Comparison of ENCODE assay signal across 8 mouse cellular contexts in the genomic region with DNA sequence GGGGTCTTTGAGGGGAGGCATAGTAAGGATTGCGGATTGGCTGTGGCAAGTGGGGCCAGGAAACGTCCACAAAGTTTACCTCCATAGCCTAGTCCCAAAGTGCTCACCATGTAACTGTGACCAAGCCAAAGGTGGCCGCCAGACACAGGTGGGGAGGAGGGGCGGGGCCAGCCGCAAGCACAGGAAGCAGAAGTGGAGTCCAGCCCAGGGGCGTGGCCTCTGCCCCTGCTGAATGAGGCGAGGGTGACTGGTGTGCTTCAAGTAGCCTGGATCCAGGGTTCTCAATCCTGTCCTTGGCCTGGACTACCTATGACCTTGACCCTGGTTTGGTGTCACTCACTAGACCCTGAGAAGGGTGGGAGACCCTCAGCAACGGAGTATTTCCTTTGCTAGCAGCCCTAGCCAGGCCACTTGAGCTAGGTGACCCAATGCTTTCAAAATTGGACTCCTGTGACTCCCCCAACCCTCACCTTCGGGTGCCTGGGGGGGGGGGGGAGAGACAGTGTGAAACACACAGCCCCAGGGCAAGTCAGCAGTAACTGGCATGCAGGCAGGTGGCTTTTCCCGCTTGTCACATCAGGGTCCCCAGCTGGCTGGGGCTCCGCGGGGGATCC. TPM values are rescaled to one million over a fixed set of nuclear protein-coding genes. Genes with fewer than 3 reads are reported as not detected.
DNase-seq lines count a peak whose midpoint lies in the region; ATAC-seq lines count a peak whose summit lies in the region.

No protein-coding gene starts in this region.

- no peak overlapping the region for H3K4me3 ChIP-seq in midbrain, embryonic 13.5 days (replicated peaks)
- H3K4me3 ChIP-seq in midbrain, embryonic 16.5 days (ENCODE audit: low read depth, low read length) = no peak overlapping the region
- peak overlapping the region; percentile 61 for H3K4me3 ChIP-seq in heart, embryonic 12.5 days
- H3K4me3 ChIP-seq in kidney, embryonic 14.5 days (ENCODE audit: low read length) = peak overlapping the region; percentile 57; the same call in 1 of the 2 replicates
- H3K4me3 ChIP-seq in stomach, embryonic 16.5 days (replicated peaks; ENCODE audit: low read length) = peak overlapping the region; percentile 73

- no peak for ATAC-seq in midbrain, embryonic 13.5 days
- ATAC-seq in midbrain, embryonic 16.5 days = no peak
- ATAC-seq in heart, embryonic 12.5 days (ENCODE audit: insufficient number of reproducible peaks, low FRiP score) = no peak; the same call in 1 of the 2 replicates
- peak; percentile 25; the same call in 1 of the 2 replicates for ATAC-seq in kidney, embryonic 14.5 days (ENCODE audit: low FRiP score, low TSS enrichment)
- peak; percentile 59 for ATAC-seq in stomach, embryonic 16.5 days (ENCODE audit: insufficient read depth, low FRiP score)

- H3K4me1 ChIP-seq in midbrain, embryonic 13.5 days (replicated peaks) = peaks cover 27% of the 10 kb centered on the region
- H3K4me1 ChIP-seq in midbrain, embryonic 16.5 days (ENCODE audit: control insufficient read depth, insufficient read depth, low read length) = peaks cover 21% of the 10 kb centered on the region
- peaks cover 50% of the 10 kb centered on the region for H3K4me1 ChIP-seq in heart, embryonic 12.5 days (replicated peaks)
- peaks cover 7% of the 10 kb centered on the region for H3K4me1 ChIP-seq in kidney, embryonic 14.5 days (ENCODE audit: control insufficient read depth, insufficient read depth, low read length)
- peaks cover 34% of the 10 kb centered on the region for H3K4me1 ChIP-seq in stomach, embryonic 16.5 days (ENCODE audit: control insufficient read depth, insufficient read depth, low read length)

- H3K27me3 ChIP-seq in midbrain, embryonic 13.5 days = peaks cover 98% of the 10 kb centered on the region
- H3K27me3 ChIP-seq in midbrain, embryonic 16.5 days (ENCODE audit: control insufficient read depth, insufficient read depth, low read depth, low read length) = peaks cover 76% of the 10 kb centered on the region
- H3K27me3 ChIP-seq in heart, embryonic 12.5 days (replicated peaks) = peaks cover 32% of the 10 kb centered on the region
- H3K27me3 ChIP-seq in kidney, embryonic 14.5 days (ENCODE audit: control insufficient read depth, insufficient read depth, low read length) = peaks cover 15% of the 10 kb centered on the region
- H3K27me3 ChIP-seq in stomach, embryonic 16.5 days (ENCODE audit: control insufficient read depth, insufficient read depth, low read length) = no peaks in the 10 kb centered on the region

- no peak overlapping the region for H3K9ac ChIP-seq in midbrain, embryonic 13.5 days (replicated peaks)
- H3K9ac ChIP-seq in midbrain, embryonic 16.5 days (ENCODE audit: low read depth, low read length) = no peak overlapping the region
- H3K9ac ChIP-seq in heart, embryonic 12.5 days = peak overlapping the region; percentile 55; the same call in 1 of the 2 replicates
- H3K9ac ChIP-seq in kidney, embryonic 14.5 days (ENCODE audit: low read depth, low read length) = peak overlapping the region; percentile 34; the same call in 1 of the 2 replicates
- peak overlapping the region; percentile 74 for H3K9ac ChIP-seq in stomach, embryonic 16.5 days (ENCODE audit: low read length)

- H3K36me3 ChIP-seq in midbrain, embryonic 13.5 days = no peaks in the 10 kb centered on the region
- no peaks in the 10 kb centered on the region for H3K36me3 ChIP-seq in midbrain, embryonic 16.5 days (ENCODE audit: control insufficient read depth, insufficient read depth, low read length)
- 0 out of 2 replicates have a peak, but pooled peaks cover 4% of the 10 kb centered on the region for H3K36me3 ChIP-seq in heart, embryonic 12.5 days
- H3K36me3 ChIP-seq in kidney, embryonic 14.5 days (ENCODE audit: control insufficient read depth, insufficient read depth, low read length) = no peaks in the 10 kb centered on the region
- H3K36me3 ChIP-seq in stomach, embryonic 16.5 days (ENCODE audit: control insufficient read depth, insufficient read depth, low read length) = no peaks in the 10 kb centered on the region

- H3K27ac ChIP-seq in midbrain, embryonic 13.5 days = no peak overlapping the region
- H3K27ac ChIP-seq in midbrain, embryonic 16.5 days (ENCODE audit: low read length) = no peak overlapping the region
- H3K27ac ChIP-seq in heart, embryonic 12.5 days (ENCODE audit: poor library complexity, severe bottlenecking) = peak overlapping the region; percentile 91
- no peak overlapping the region for H3K27ac ChIP-seq in kidney, embryonic 14.5 days (ENCODE audit: low read depth, low read length)
- H3K27ac ChIP-seq in stomach, embryonic 16.5 days (ENCODE audit: low read length) = peak overlapping the region; percentile 36

- peak; percentile 42 for DNase-seq in embryo, embryonic 10.5 days (ENCODE audit: low spot score)
- DNase-seq in lung, postnatal 14 days = peak; percentile 80
- no peak for DNase-seq in left cerebral cortex, adult 18-20 months (ENCODE audit: low spot score in 2 of 2)

- H3K4me2 ChIP-seq in midbrain, embryonic 13.5 days (replicated peaks) = peak overlapping the region; percentile 60; the same call in 1 of the 2 replicates
- H3K4me2 ChIP-seq in midbrain, embryonic 16.5 days (ENCODE audit: low read length) = no peak overlapping the region
- peak overlapping the region; percentile 79 for H3K4me2 ChIP-seq in heart, embryonic 12.5 days
- H3K4me2 ChIP-seq in kidney, embryonic 14.5 days (replicated peaks; ENCODE audit: low read depth, low read length) = peak overlapping the region; percentile 88
- peak overlapping the region; percentile 79 for H3K4me2 ChIP-seq in stomach, embryonic 16.5 days (ENCODE audit: low read depth, low read length)

- 8% methylated on average over 12 of the region's 12 CpGs for WGBS in midbrain, embryonic 13.5 days
- 7% methylated on average over 12 of the region's 12 CpGs for WGBS in midbrain, embryonic 16.5 days
- WGBS in heart, embryonic 12.5 days = 8% methylated on average over 12 of the region's 12 CpGs
- 11% methylated on average over 11 of the region's 12 CpGs for WGBS in kidney, embryonic 14.5 days
- WGBS in stomach, embryonic 16.5 days = 11% methylated on average over 12 of the region's 12 CpGs

- H3K9me3 ChIP-seq in midbrain, embryonic 13.5 days = no peaks in the 10 kb centered on the region; the same call in 1 of the 2 replicates
- no peaks in the 10 kb centered on the region for H3K9me3 ChIP-seq in midbrain, embryonic 16.5 days (replicated peaks; ENCODE audit: control insufficient read depth, low read length, poor library complexity, severe bottlenecking)
- H3K9me3 ChIP-seq in heart, embryonic 12.5 days (replicated peaks) = no peaks in the 10 kb centered on the region
- H3K9me3 ChIP-seq in kidney, embryonic 14.5 days (ENCODE audit: control insufficient read depth, low read length) = no peaks in the 10 kb centered on the region
- H3K9me3 ChIP-seq in stomach, embryonic 16.5 days (replicated peaks; ENCODE audit: control insufficient read depth, low read length) = no peaks in the 10 kb centered on the region

RNA-seq across cellular contexts. Expression of a gene that starts 0.8 kb away (rescaled TPM):
- 0.66 and 0.84 TPM in 2 replicates for polyA plus RNA-seq in midbrain, embryonic 13.5 days (2015; fragmentation: Nextera tagmentation; extraction: Ambion mirVana)
- polyA plus RNA-seq in midbrain, embryonic 16.5 days (2015; fragmentation: Nextera tagmentation; extraction: Ambion mirVana) = 0.57 and 0.90 TPM in 2 replicates
- 8.0 and 8.5 TPM in 2 replicates for polyA plus RNA-seq in heart, embryonic 12.5 days (2016; fragmentation: Nextera tagmentation; extraction: Ambion mirVana)
- 7.4 and 9.5 TPM in 2 replicates for polyA plus RNA-seq in kidney, embryonic 14.5 days (2014; fragmentation: Nextera tagmentation; extraction: Ambion mirVana)
- 6.6 and 7.3 TPM in 2 replicates for polyA plus RNA-seq in stomach, embryonic 16.5 days (2015; fragmentation: Nextera tagmentation; extraction: Ambion mirVana)
- total RNA-seq in left cerebral cortex, adult 18-20 months (2021) = 1 to 10 TPM; 3.6 to 4.0 TPM

RNA-seq across cellular contexts. Expression of a gene that starts 36.8 kb away (rescaled TPM):
- polyA plus RNA-seq in midbrain, embryonic 13.5 days (2015; fragmentation: Nextera tagmentation; extraction: Ambion mirVana) = 4.3 and 5.0 TPM in 2 replicates
- 7.5 and 7.9 TPM in 2 replicates for polyA plus RNA-seq in midbrain, embryonic 16.5 days (2015; fragmentation: Nextera tagmentation; extraction: Ambion mirVana)
- 9.8 and 10.8 TPM in 2 replicates for polyA plus RNA-seq in heart, embryonic 12.5 days (2016; fragmentation: Nextera tagmentation; extraction: Ambion mirVana)
- polyA plus RNA-seq in kidney, embryonic 14.5 days (2014; fragmentation: Nextera tagmentation; extraction: Ambion mirVana) = 5.9 and 8.2 TPM in 2 replicates
- 9.9 and 10.5 TPM in 2 replicates for polyA plus RNA-seq in stomach, embryonic 16.5 days (2015; fragmentation: Nextera tagmentation; extraction: Ambion mirVana)
- 1 to 10 TPM; 3.4 to 4.0 TPM for total RNA-seq in left cerebral cortex, adult 18-20 months (2021)

RNA-seq across cellular contexts. Expression of a gene that starts 36.8 kb away (rescaled TPM):
- polyA plus RNA-seq in midbrain, embryonic 13.5 days (2015; fragmentation: Nextera tagmentation; extraction: Ambion mirVana) = 3.1 and 4.0 TPM in 2 replicates
- 4.1 and 4.7 TPM in 2 replicates for polyA plus RNA-seq in midbrain, embryonic 16.5 days (2015; fragmentation: Nextera tagmentation; extraction: Ambion mirVana)
- polyA plus RNA-seq in heart, embryonic 12.5 days (2016; fragmentation: Nextera tagmentation; extraction: Ambion mirVana) = 7.3 and 7.5 TPM in 2 replicates
- 7.1 and 7.9 TPM in 2 replicates for polyA plus RNA-seq in kidney, embryonic 14.5 days (2014; fragmentation: Nextera tagmentation; extraction: Ambion mirVana)
- polyA plus RNA-seq in stomach, embryonic 16.5 days (2015; fragmentation: Nextera tagmentation; extraction: Ambion mirVana) = 6.7 and 7.5 TPM in 2 replicates
- total RNA-seq in left cerebral cortex, adult 18-20 months (2021) = 1 to 10 TPM; 3.9 to 4.1 TPM

Comparison
In these comparisons a context has a peak if more than half of its experiments do, and no peak if none do; other contexts are left out.
1. ATAC-seq: peak in kidney, embryonic 14.5 days (single experiment) and stomach, embryonic 16.5 days (single experiment); none in midbrain, embryonic 13.5 days (single experiment), midbrain, embryonic 16.5 days (single experiment) and heart, embryonic 12.5 days (single experiment).
2. H3K27ac ChIP-seq: peak in heart, embryonic 12.5 days (single experiment) and stomach, embryonic 16.5 days (single experiment); none in midbrain, embryonic 13.5 days (single experiment), midbrain, embryonic 16.5 days (single experiment) and kidney, embryonic 14.5 days (single experiment).
3. H3K4me3 ChIP-seq: peak in heart, embryonic 12.5 days (single experiment), kidney, embryonic 14.5 days (single experiment) and stomach, embryonic 16.5 days (single experiment); none in midbrain, embryonic 13.5 days (single experiment) and midbrain, embryonic 16.5 days (single experiment).
4. H3K9ac ChIP-seq: peak in heart, embryonic 12.5 days (single experiment), kidney, embryonic 14.5 days (single experiment) and stomach, embryonic 16.5 days (single experiment); none in midbrain, embryonic 13.5 days (single experiment) and midbrain, embryonic 16.5 days (single experiment).
5. DNase-seq: peak in embryo, embryonic 10.5 days (single experiment) and lung, postnatal 14 days (single experiment); none in left cerebral cortex, adult 18-20 months (0 of 2).